Mouse (Mus musculus): ENCODE results near the gene Kcnk15. TPM values are rescaled to one million over a fixed set of nuclear protein-coding genes. Genes with fewer than 3 reads are reported as not detected.

Gene Kcnk15
- polyA plus RNA-seq, 2 experiments: not detected

GRCm38 (mm10) chr2:163882859-163883652 is 29.6 kb downstream of the Kcnk15 start:
- H3K4me1 ChIP-seq (ENCODE audit: control insufficient read depth, insufficient read depth, low read length): no peaks in the 10 kb centered on the region
- DNase-seq (ENCODE audit: low spot score): no peak
- no peak overlapping the region for H3K4me3 ChIP-seq (replicated peaks; ENCODE audit: low read length)
- no peak overlapping the region for H3K9ac ChIP-seq (ENCODE audit: low read depth, low read length, severe bottlenecking)
- no peaks in the 10 kb centered on the region for H3K36me3 ChIP-seq (ENCODE audit: control insufficient read depth, insufficient read depth, low read length)
- 61% methylated on average over 17 of the region's 17 CpGs for WGBS
- H3K27me3 ChIP-seq (ENCODE audit: control insufficient read depth, insufficient read depth, low read length): no peaks in the 10 kb centered on the region
- no peak overlapping the region for H3K27ac ChIP-seq (replicated peaks; ENCODE audit: low read depth, low read length)
- H3K4me2 ChIP-seq (replicated peaks; ENCODE audit: low read depth, low read length, severe bottlenecking): no peak overlapping the region
- no peak for TF ChIP-seq POLR2A (IDR thresholded peaks at IDR 0.05; ENCODE audit: borderline replicate concordance, extremely low read depth, insufficient read depth, insufficient read length)
- ATAC-seq (ENCODE audit: low FRiP score, low read depth): no peak
- H3K9me3 ChIP-seq (ENCODE audit: control insufficient read depth, low read length): no peaks in the 10 kb centered on the region

GRCm38 (mm10) chr2:163889411-163889810 is 36.0 kb downstream of the Kcnk15 start:
- H3K9ac ChIP-seq (ENCODE audit: low read depth, low read length, severe bottlenecking): no peak overlapping the region
- DNase-seq (ENCODE audit: low spot score): no peak
- TF ChIP-seq POLR2A (IDR thresholded peaks at IDR 0.05; ENCODE audit: borderline replicate concordance, extremely low read depth, insufficient read depth, insufficient read length): no peak
- H3K27ac ChIP-seq (replicated peaks; ENCODE audit: low read depth, low read length): no peak overlapping the region
- 31% methylated on average over 6 of the region's 6 CpGs for WGBS
- no peaks in the 10 kb centered on the region for H3K4me1 ChIP-seq (ENCODE audit: control insufficient read depth, insufficient read depth, low read length)
- no peaks in the 10 kb centered on the region for H3K9me3 ChIP-seq (ENCODE audit: control insufficient read depth, low read length)
- no peak overlapping the region for H3K4me3 ChIP-seq (replicated peaks; ENCODE audit: low read length)
- no peak for ATAC-seq (ENCODE audit: low FRiP score, low read depth)
- no peak overlapping the region for H3K4me2 ChIP-seq (replicated peaks; ENCODE audit: low read depth, low read length, severe bottlenecking)
- no peaks in the 10 kb centered on the region for H3K27me3 ChIP-seq (ENCODE audit: control insufficient read depth, insufficient read depth, low read length)
- H3K36me3 ChIP-seq (ENCODE audit: control insufficient read depth, insufficient read depth, low read length): no peaks in the 10 kb centered on the region

- Histone ChIP-seq H3K27ac (replicated peaks; ENCODE audit: low read depth, low read length) (no peak overlapping the region), H3K4me3 (replicated peaks; ENCODE audit: low read length) (no peak overlapping the region), H3K4me2 (replicated peaks; ENCODE audit: low read depth, low read length, severe bottlenecking) (no peak overlapping the region), H3K27me3 (ENCODE audit: control insufficient read depth, insufficient read depth, low read length) (no peaks in the 10 kb centered on the region), H3K36me3 (ENCODE audit: control insufficient read depth, insufficient read depth, low read length) (no peaks in the 10 kb centered on the region), H3K4me1 (ENCODE audit: control insufficient read depth, insufficient read depth, low read length) (no peaks in the 10 kb centered on the region), H3K9me3 (ENCODE audit: control insufficient read depth, low read length) (no peaks in the 10 kb centered on the region), H3K9ac (ENCODE audit: low read depth, low read length, severe bottlenecking) (no peak overlapping the region)
- TF ChIP-seq POLR2A (IDR thresholded peaks at IDR 0.05; ENCODE audit: borderline replicate concordance, extremely low read depth, insufficient read depth, insufficient read length): no peak
- no peak for ATAC-seq (ENCODE audit: low FRiP score, low read depth)
- 54% methylated on average over 11 of the region's 11 CpGs for WGBS
- no peak for DNase-seq (ENCODE audit: low spot score)
These were observed 37.1 kb downstream of the Kcnk15 start for GRCm38 (mm10) chr2:163890586-163890985.

DNA sequence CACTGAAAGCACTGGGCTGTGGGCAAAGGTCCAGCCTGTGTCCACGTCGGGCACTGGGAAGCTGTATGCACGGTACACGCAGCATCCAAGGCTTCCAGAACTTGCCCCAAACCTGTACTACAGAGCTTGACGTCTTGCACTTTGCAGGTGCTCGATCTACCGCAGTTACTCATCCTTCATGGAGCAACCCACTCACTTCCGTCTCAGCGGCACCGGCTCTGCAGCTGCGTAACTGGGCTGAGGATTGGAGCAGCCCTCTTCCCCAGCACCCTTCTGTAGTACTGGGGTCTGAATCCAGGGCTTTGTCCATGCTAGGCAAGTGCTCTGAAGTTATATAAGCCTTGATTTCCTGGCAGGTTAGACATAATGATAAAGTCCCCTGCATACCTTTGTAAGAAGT is 37.8 kb downstream of the Kcnk15 start:
- ATAC-seq (ENCODE audit: low FRiP score, low read depth): no peak
- no peak for TF ChIP-seq POLR2A (IDR thresholded peaks at IDR 0.05; ENCODE audit: borderline replicate concordance, extremely low read depth, insufficient read depth, insufficient read length)
- no peak overlapping the region for H3K4me2 ChIP-seq (replicated peaks; ENCODE audit: low read depth, low read length, severe bottlenecking)

GRCm38 (mm10) chr2:163893446-163894370 is 40.3 kb downstream of the Kcnk15 start:
- Histone ChIP-seq H3K4me3 (replicated peaks; ENCODE audit: low read length) (no peak overlapping the region), H3K9me3 (ENCODE audit: control insufficient read depth, low read length) (no peaks in the 10 kb centered on the region), H3K4me1 (ENCODE audit: control insufficient read depth, insufficient read depth, low read length) (no peaks in the 10 kb centered on the region), H3K36me3 (ENCODE audit: control insufficient read depth, insufficient read depth, low read length) (no peaks in the 10 kb centered on the region), H3K9ac (ENCODE audit: low read depth, low read length, severe bottlenecking) (no peak overlapping the region), H3K27me3 (ENCODE audit: control insufficient read depth, insufficient read depth, low read length) (no peaks in the 10 kb centered on the region), H3K4me2 (replicated peaks; ENCODE audit: low read depth, low read length, severe bottlenecking) (no peak overlapping the region), H3K27ac (replicated peaks; ENCODE audit: low read depth, low read length) (no peak overlapping the region)
- ATAC-seq (ENCODE audit: low FRiP score, low read depth) (no peak), DNase-seq (ENCODE audit: low spot score) (no peak)
- 50% methylated on average over 7 of the region's 7 CpGs for WGBS
- TF ChIP-seq POLR2A (IDR thresholded peaks at IDR 0.05; ENCODE audit: borderline replicate concordance, extremely low read depth, insufficient read depth, insufficient read length): no peak

More for the DNA sequence above, 37.8 kb downstream of the Kcnk15 start:
- Histone ChIP-seq H3K27me3 (ENCODE audit: control insufficient read depth, insufficient read depth, low read length) (no peaks in the 10 kb centered on the region), H3K4me1 (ENCODE audit: control insufficient read depth, insufficient read depth, low read length) (no peaks in the 10 kb centered on the region), H3K27ac (replicated peaks; ENCODE audit: low read depth, low read length) (no peak overlapping the region), H3K4me3 (replicated peaks; ENCODE audit: low read length) (no peak overlapping the region), H3K36me3 (ENCODE audit: control insufficient read depth, insufficient read depth, low read length) (no peaks in the 10 kb centered on the region), H3K9me3 (ENCODE audit: control insufficient read depth, low read length) (no peaks in the 10 kb centered on the region), H3K9ac (ENCODE audit: low read depth, low read length, severe bottlenecking) (no peak overlapping the region)
- DNase-seq (ENCODE audit: low spot score): no peak
- WGBS: 92% methylated on average over 11 of the region's 11 CpGs

All from limb, embryonic 14.5 days (tissue).